Mouse (Mus musculus) embryonic facial prominence, embryonic 10.5 days (tissue): Measurements from ENCODE around the gene Apoc2. TPM values are rescaled to one million over a fixed set of nuclear protein-coding genes. Genes with fewer than 3 reads are reported as not detected.
A peak's percentile ranks its signal among the peaks of the same experiment; 100 is the strongest.

Source experiments
- DNase-seq: peaks from one replicate; pipeline ENCODE4 v3.0.0-alpha.2; 2017; ENCODE audit warnings: low spot score
- H3K27ac ChIP-seq: fragments of 300-500 bp; sonication (generic); replicated peaks from 2 replicates; pipeline ENCODE4 v1.5.1; 2016; ENCODE audit warnings: mild to moderate bottlenecking
- H3K27me3 ChIP-seq: fragments of 300-500 bp; sonication (generic); replicated peaks from 2 replicates; pipeline ENCODE4 v1.6.1; 2016; ENCODE audit warnings: low read depth, mild to moderate bottlenecking; ENCODE audit not compliant: poor library complexity, severe bottlenecking
- H3K36me3 ChIP-seq: fragments of 300-500 bp; sonication (generic); replicated peaks from 2 replicates; pipeline ENCODE4 v1.6.1; 2016; ENCODE audit warnings: mild to moderate bottlenecking, moderate library complexity
- H3K4me1 ChIP-seq: fragments of 300-500 bp; sonication (generic); 2 replicates; pipeline ENCODE4 v1.6.1; 2016
- H3K4me3 ChIP-seq: fragments of 300-500 bp; sonication (generic); 2 replicates; pipeline ENCODE4 v1.5.1; 2016; ENCODE audit warnings: mild to moderate bottlenecking, moderate library complexity
- H3K9me3 ChIP-seq: fragments of 300-500 bp; sonication (generic); 2 replicates; pipeline ENCODE4 v1.6.1; 2016; ENCODE audit warnings: mild to moderate bottlenecking
- WGBS: fragments of 180-500 bp; shearing (Covaris S2); methylation state at CpG from one replicate; pipeline ENCODE4 v1.1.7; 2016; 5-methylcytosine and 5-hydroxymethylcytosine counted together
- polyA plus RNA-seq: library from polyadenylated mRNA; unstranded; fragments of >200 nt; fragmentation: Nextera tagmentation; extraction: Ambion mirVana; gene quantifications from 2 replicates; pipeline ENCODE4 v1.2.1, GENCODE M21; 2016

Gene Apoc2
- 0.29 and 0.47 TPM in 2 replicates for polyA plus RNA-seq

- WGBS: 69% methylated on average over 8 of the region's 8 CpGs
- Histone ChIP-seq H3K36me3 (no peaks in the 10 kb centered on the region), H3K4me3 (no peak within 1 kb of the TSS), H3K9me3 (no peaks in the 10 kb centered on the region), H3K4me1 (no peaks in the 10 kb centered on the region), H3K27ac (no peak within 1 kb of the TSS), H3K27me3 (no peaks in the 10 kb centered on the region; the same call in 1 of the 2 replicates)
- no peak for DNase-seq
These were observed at the start of gene Apoc2 for GRCm38 (mm10) chr7:19677872-19678271. Gene Apoc2 (minus strand): TSS chr7:19677941.

GRCm38 (mm10) chr7:19726541-19726940 is 48.8 kb upstream of the Apoc2 start:
- DNase-seq: no peak
- Histone ChIP-seq H3K36me3 (peaks cover 100% of the 10 kb centered on the region), H3K9me3 (peaks cover 4% of the 10 kb centered on the region; the same call in 1 of the 2 replicates), H3K4me3 (no peak overlapping the region), H3K27me3 (no peaks in the 10 kb centered on the region), H3K27ac (no peak overlapping the region), H3K4me1 (no peaks in the 10 kb centered on the region)
- 91% methylated on average over 4 of the region's 4 CpGs for WGBS

GRCm38 (mm10) chr7:19724167-19724566 is 46.4 kb upstream of the Apoc2 start:
- DNase-seq: no peak
- Histone ChIP-seq H3K36me3 (peaks cover 100% of the 10 kb centered on the region), H3K4me3 (no peak overlapping the region), H3K27me3 (no peaks in the 10 kb centered on the region), H3K9me3 (peaks cover 15% of the 10 kb centered on the region), H3K4me1 (no peaks in the 10 kb centered on the region), H3K27ac (no peak overlapping the region)
- WGBS: 96% methylated on average over 12 of the region's 12 CpGs

GRCm38 (mm10) chr7:19722754-19723195 is 45.0 kb upstream of the Apoc2 start:
- Histone ChIP-seq H3K27ac (no peak overlapping the region), H3K9me3 (peaks cover 15% of the 10 kb centered on the region), H3K27me3 (no peaks in the 10 kb centered on the region), H3K4me1 (no peaks in the 10 kb centered on the region), H3K36me3 (peaks cover 100% of the 10 kb centered on the region), H3K4me3 (no peak overlapping the region)
- peak; percentile 20 for DNase-seq
- 88% methylated on average over 6 of the region's 6 CpGs for WGBS

- Histone ChIP-seq H3K27me3 (no peaks in the 10 kb centered on the region), H3K4me3 (no peak overlapping the region), H3K4me1 (peaks cover 14% of the 10 kb centered on the region), H3K36me3 (peaks cover 76% of the 10 kb centered on the region), H3K9me3 (peaks cover 15% of the 10 kb centered on the region), H3K27ac (no peak overlapping the region)
- WGBS: 90% methylated on average over 4 of the region's 4 CpGs
- DNase-seq: no peak
These were observed 41.5 kb upstream of the Apoc2 start for GRCm38 (mm10) chr7:19719200-19719599.

GRCm38 (mm10) chr7:19718297-19718952 is 40.7 kb upstream of the Apoc2 start:
- H3K27me3 ChIP-seq: no peaks in the 10 kb centered on the region
- 92% methylated on average over 5 of the region's 5 CpGs for WGBS
- peaks cover 15% of the 10 kb centered on the region for H3K9me3 ChIP-seq
- DNase-seq: no peak
- H3K27ac ChIP-seq: no peak overlapping the region
- peaks cover 22% of the 10 kb centered on the region for H3K4me1 ChIP-seq
- no peak overlapping the region for H3K4me3 ChIP-seq
- H3K36me3 ChIP-seq: peaks cover 75% of the 10 kb centered on the region

GRCm38 (mm10) chr7:19717346-19717745 is 39.6 kb upstream of the Apoc2 start:
- peaks cover 25% of the 10 kb centered on the region for H3K4me1 ChIP-seq
- no peaks in the 10 kb centered on the region for H3K27me3 ChIP-seq
- DNase-seq: no peak
- H3K36me3 ChIP-seq: peaks cover 75% of the 10 kb centered on the region
- no peak overlapping the region for H3K4me3 ChIP-seq
- peaks cover 15% of the 10 kb centered on the region for H3K9me3 ChIP-seq
- no peak overlapping the region for H3K27ac ChIP-seq
- WGBS: 87% methylated on average over 4 of the region's 4 CpGs

GRCm38 (mm10) chr7:19716822-19717221 is 39.1 kb upstream of the Apoc2 start:
- Histone ChIP-seq H3K4me1 (peaks cover 25% of the 10 kb centered on the region), H3K27ac (peak overlapping the region; percentile 84; the same call in 1 of the 2 replicates), H3K4me3 (peak overlapping the region; percentile 100), H3K36me3 (peaks cover 75% of the 10 kb centered on the region), H3K9me3 (peaks cover 14% of the 10 kb centered on the region), H3K27me3 (no peaks in the 10 kb centered on the region)
- WGBS: 84% methylated on average over 2 of the region's 2 CpGs
- DNase-seq: no peak

GRCm38 (mm10) chr7:19716055-19716682 is 38.4 kb upstream of the Apoc2 start:
- Histone ChIP-seq H3K4me1 (peaks cover 25% of the 10 kb centered on the region), H3K9me3 (peaks cover 8% of the 10 kb centered on the region), H3K27ac (peak overlapping the region; percentile 84), H3K27me3 (no peaks in the 10 kb centered on the region), H3K4me3 (peak overlapping the region; percentile 100), H3K36me3 (peaks cover 75% of the 10 kb centered on the region)
- DNase-seq: no peak
- 7% methylated on average over 18 of the region's 18 CpGs for WGBS

- DNase-seq: peak; percentile 99
- WGBS: under 1% methylated on average over 59 of the region's 59 CpGs
- H3K36me3 ChIP-seq: peaks cover 75% of the 10 kb centered on the region
These were observed 37.7 kb upstream of the Apoc2 start, which contains the start of gene Tomm40 for GRCm38 (mm10) chr7:19715239-19716054. Gene Tomm40 (minus strand): TSS chr7:19715438.

GRCm38 (mm10) chr7:19714836-19715235 is 37.1 kb upstream of the Apoc2 start:
- Histone ChIP-seq H3K27ac (peak overlapping the region; percentile 90), H3K4me3 (peak overlapping the region; percentile 100), H3K4me1 (peaks cover 25% of the 10 kb centered on the region), H3K36me3 (peaks cover 75% of the 10 kb centered on the region), H3K9me3 (no peaks in the 10 kb centered on the region), H3K27me3 (no peaks in the 10 kb centered on the region)
- no peak for DNase-seq
- under 1% methylated on average over 39 of the region's 39 CpGs for WGBS

More at GRCm38 (mm10) chr7:19715239-19716054, 37.7 kb upstream of the Apoc2 start, which contains the start of gene Tomm40:
- Histone ChIP-seq H3K4me3 (peak within 1 kb of the TSS; percentile 100), H3K27me3 (no peaks in the 10 kb centered on the region), H3K27ac (peak within 1 kb of the TSS; percentile 90), H3K9me3 (peaks cover under 1% of the 10 kb centered on the region; the same call in 1 of the 2 replicates), H3K4me1 (peaks cover 25% of the 10 kb centered on the region)

GRCm38 (mm10) chr7:19713598-19713997 is 35.9 kb upstream of the Apoc2 start:
- H3K4me3 ChIP-seq: peak overlapping the region; percentile 100; the same call in 1 of the 2 replicates
- WGBS: 88% methylated on average over 9 of the region's 9 CpGs
- no peak for DNase-seq

More at GRCm38 (mm10) chr7:19713598-19713997, 35.9 kb upstream of the Apoc2 start:
- H3K27ac ChIP-seq: no peak overlapping the region
- H3K36me3 ChIP-seq: peaks cover 75% of the 10 kb centered on the region
- H3K4me1 ChIP-seq: peaks cover 25% of the 10 kb centered on the region
- H3K27me3 ChIP-seq: no peaks in the 10 kb centered on the region
- H3K9me3 ChIP-seq: no peaks in the 10 kb centered on the region
